Mouse (Mus musculus) embryonic fibroblast, embryonic 13.5 days (primary cell): Measurements from ENCODE around the gene AI467606. TPM values are rescaled to one million over a fixed set of nuclear protein-coding genes. Genes with fewer than 3 reads are reported as not detected.

Source experiments
- H3K27ac ChIP-seq: 2 replicates; pipeline ENCODE4 v1.5.1; 2012; ENCODE audit warnings: low read length, control low read depth, inconsistent platforms; ENCODE audit not compliant: insufficient read depth
- H3K4me1 ChIP-seq: 2 replicates; pipeline ENCODE4 v1.6.1; 2011; ENCODE audit warnings: low read length; ENCODE audit not compliant: control insufficient read depth, insufficient read depth
- H3K4me3 ChIP-seq: 2 replicates; pipeline ENCODE4 v1.5.1; 2011; ENCODE audit warnings: mild to moderate bottlenecking, control low read depth, low read length; ENCODE audit not compliant: insufficient read depth
- CTCF ChIP-seq: IDR thresholded peaks from 2 replicates; pipeline ENCODE4 v1.5.1; 2011; ENCODE audit warnings: mild to moderate bottlenecking, control low read depth, low read length, moderate library complexity, borderline replicate concordance; ENCODE audit not compliant: insufficient read depth
- POLR2A ChIP-seq: IDR thresholded peaks from 2 replicates; pipeline ENCODE4 v1.6.1; 2011; ENCODE audit warnings: low read depth, mild to moderate bottlenecking, control low read depth, low read length, moderate library complexity
- polyA plus RNA-seq: library from polyadenylated mRNA; stranded (reverse); fragments of >200 nt; gene quantifications from 2 replicates; pipeline ENCODE4 v1.2.4, GENCODE M21; 2011; ENCODE audit warnings: low read depth; ENCODE audit not compliant: missing spikeins, insufficient read length

AI467606 gene
- polyA plus RNA-seq, 1 experiment: 1.1 TPM

- no peak overlapping the region for H3K27ac ChIP-seq
- H3K4me1 ChIP-seq: peaks cover 8% of the 10 kb centered on the region; the same call in 1 of the 2 replicates
- H3K4me3 ChIP-seq: no peak overlapping the region
- no peak for TF ChIP-seq POLR2A
- TF ChIP-seq CTCF: peak; percentile 95
Observed at GRCm38 (mm10) chr7:127110239-127111007, 19.3 kb downstream of the AI467606 start.

DNA sequence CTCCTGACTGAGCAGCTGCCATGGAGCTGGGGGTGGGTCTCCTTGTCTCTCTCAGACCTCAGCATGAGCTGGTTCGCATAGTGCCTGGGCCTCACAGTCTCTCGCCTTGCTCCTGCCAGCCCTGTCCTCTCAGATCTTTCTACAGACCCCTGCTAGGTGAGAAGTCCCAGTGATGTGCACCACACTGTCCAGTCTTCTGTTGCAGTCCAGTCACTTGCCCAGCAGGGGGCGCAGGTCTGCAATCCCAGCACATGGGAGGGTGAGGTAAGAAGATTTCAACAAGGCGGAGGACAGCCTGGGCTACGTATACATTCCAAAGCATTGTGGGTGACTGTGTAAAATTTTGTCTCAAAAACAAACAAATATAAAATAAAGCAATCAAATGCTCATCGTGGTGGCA lies 20.3 kb downstream of the AI467606 start:
- no peak for TF ChIP-seq POLR2A
- TF ChIP-seq CTCF: peak; percentile 76
- no peak overlapping the region for H3K27ac ChIP-seq
- H3K4me1 ChIP-seq: peaks cover 8% of the 10 kb centered on the region; the same call in 1 of the 2 replicates
- no peak overlapping the region for H3K4me3 ChIP-seq

GRCm38 (mm10) chr7:127112251-127112841 lies 21.2 kb downstream of the AI467606 start:
- Histone ChIP-seq H3K4me3 (no peak overlapping the region), H3K27ac (no peak overlapping the region), H3K4me1 (peaks cover 8% of the 10 kb centered on the region; the same call in 1 of the 2 replicates)
- TF ChIP-seq CTCF (no peak), POLR2A (no peak)

GRCm38 (mm10) chr7:127112921-127113597 lies 21.9 kb downstream of the AI467606 start:
- no peak for TF ChIP-seq POLR2A
- TF ChIP-seq CTCF: no peak
- Histone ChIP-seq H3K27ac (no peak overlapping the region), H3K4me1 (peaks cover 14% of the 10 kb centered on the region), H3K4me3 (no peak overlapping the region)

GRCm38 (mm10) chr7:127113614-127114259 lies 22.6 kb downstream of the AI467606 start:
- Histone ChIP-seq H3K27ac (no peak overlapping the region), H3K4me1 (peaks cover 16% of the 10 kb centered on the region), H3K4me3 (no peak overlapping the region)
- 0 out of 2 replicates have a peak, but pooled peaks have one; percentile 14 for TF ChIP-seq POLR2A
- TF ChIP-seq CTCF: no peak

DNA sequence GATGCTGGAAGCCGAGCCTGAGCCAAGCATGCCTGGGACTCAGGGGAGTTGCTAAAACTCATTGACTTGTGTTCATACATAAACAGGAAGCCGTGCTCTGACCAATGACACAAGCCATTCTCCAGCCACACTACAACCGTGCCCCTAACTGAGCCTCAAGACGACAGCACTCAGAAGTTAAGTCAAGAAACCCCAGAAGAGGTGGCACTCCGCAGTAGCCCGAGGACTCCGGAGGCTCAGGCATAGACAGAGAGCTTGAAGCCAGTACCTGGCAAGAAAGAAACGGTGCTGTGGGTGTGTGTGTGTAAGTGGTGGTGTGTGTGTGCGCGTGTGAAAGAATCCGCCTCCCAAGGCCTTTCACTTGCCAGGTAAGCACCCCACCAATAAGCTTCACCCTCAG lies 23.8 kb downstream of the AI467606 start:
- H3K27ac ChIP-seq: no peak overlapping the region

GRCm38 (mm10) chr7:127116331-127116935 lies 25.3 kb downstream of the AI467606 start:
- H3K27ac ChIP-seq: no peak overlapping the region
- no peak overlapping the region for H3K4me3 ChIP-seq
- peaks cover 16% of the 10 kb centered on the region for H3K4me1 ChIP-seq
- TF ChIP-seq CTCF: no peak
- no peak for TF ChIP-seq POLR2A

More for the DNA sequence above, 23.8 kb downstream of the AI467606 start:
- TF ChIP-seq CTCF (no peak), POLR2A (no peak)
- Histone ChIP-seq H3K4me3 (no peak overlapping the region), H3K4me1 (peaks cover 16% of the 10 kb centered on the region)

GRCm38 (mm10) chr7:127117948-127118347 lies 26.8 kb downstream of the AI467606 start:
- Histone ChIP-seq H3K4me1 (peaks cover 13% of the 10 kb centered on the region), H3K27ac (0 out of 2 replicates have a peak overlapping the region, but pooled peaks have one; percentile 30), H3K4me3 (no peak overlapping the region)
- TF ChIP-seq CTCF (no peak), POLR2A (no peak)
